Mouse (Mus musculus) erythroblast, embryonic 14.5 days (primary cell): ENCODE results near the gene Tbl1x. TPM values are rescaled to one million over a fixed set of nuclear protein-coding genes. Genes with fewer than 3 reads are reported as not detected.

ENCODE experiments used
- H3K27me3 ChIP-seq: 2 replicates; pipeline ENCODE4 v1.6.1; 2012; ENCODE audit warnings: inconsistent platforms; ENCODE audit not compliant: control insufficient read depth
- H3K36me3 ChIP-seq: 2 replicates; pipeline ENCODE4 v1.6.1; 2012; ENCODE audit warnings: mild to moderate bottlenecking, inconsistent platforms; ENCODE audit not compliant: control insufficient read depth
- H3K4me1 ChIP-seq: 2 replicates; pipeline ENCODE4 v1.6.1; 2012; ENCODE audit warnings: inconsistent platforms; ENCODE audit not compliant: control insufficient read depth
- H3K4me3 ChIP-seq: replicated peaks from 2 replicates; pipeline ENCODE3; 2012; ENCODE audit warnings: moderate library complexity, mild to moderate bottlenecking, inconsistent platforms
- H3K9me3 ChIP-seq: 2 replicates; pipeline ENCODE4 v1.6.1; 2012; ENCODE audit warnings: low read length, inconsistent platforms, mixed read lengths; ENCODE audit not compliant: control insufficient read depth
- GATA1 ChIP-seq: IDR thresholded peaks from 2 replicates; pipeline ENCODE4 v1.6.1; 2012; ENCODE audit warnings: low read length, inconsistent platforms, mixed read lengths
- TAL1 ChIP-seq: IDR thresholded peaks from 3 replicates; pipeline ENCODE4 v1.6.1; 2012; ENCODE audit warnings: low read length, inconsistent platforms, mixed read lengths
- polyA plus RNA-seq: library from polyadenylated mRNA; stranded (reverse); fragments of >175 nt; gene quantifications from 2 replicates; pipeline ENCODE4 v1.2.3, GENCODE M21; 2012

Gene Tbl1x
- polyA plus RNA-seq, 1 experiment = 0.10 TPM

GRCm38 (mm10) chrX:77615735-77616293 lies 105.0 kb downstream of the Tbl1x start:
- Histone ChIP-seq H3K4me1 (no peaks in the 10 kb centered on the region), H3K4me3 (no peak overlapping the region), H3K27me3 (no peaks in the 10 kb centered on the region), H3K9me3 (no peaks in the 10 kb centered on the region), H3K36me3 (no peaks in the 10 kb centered on the region)
- TF ChIP-seq GATA1 (no peak), TAL1 (no peak)

DNA sequence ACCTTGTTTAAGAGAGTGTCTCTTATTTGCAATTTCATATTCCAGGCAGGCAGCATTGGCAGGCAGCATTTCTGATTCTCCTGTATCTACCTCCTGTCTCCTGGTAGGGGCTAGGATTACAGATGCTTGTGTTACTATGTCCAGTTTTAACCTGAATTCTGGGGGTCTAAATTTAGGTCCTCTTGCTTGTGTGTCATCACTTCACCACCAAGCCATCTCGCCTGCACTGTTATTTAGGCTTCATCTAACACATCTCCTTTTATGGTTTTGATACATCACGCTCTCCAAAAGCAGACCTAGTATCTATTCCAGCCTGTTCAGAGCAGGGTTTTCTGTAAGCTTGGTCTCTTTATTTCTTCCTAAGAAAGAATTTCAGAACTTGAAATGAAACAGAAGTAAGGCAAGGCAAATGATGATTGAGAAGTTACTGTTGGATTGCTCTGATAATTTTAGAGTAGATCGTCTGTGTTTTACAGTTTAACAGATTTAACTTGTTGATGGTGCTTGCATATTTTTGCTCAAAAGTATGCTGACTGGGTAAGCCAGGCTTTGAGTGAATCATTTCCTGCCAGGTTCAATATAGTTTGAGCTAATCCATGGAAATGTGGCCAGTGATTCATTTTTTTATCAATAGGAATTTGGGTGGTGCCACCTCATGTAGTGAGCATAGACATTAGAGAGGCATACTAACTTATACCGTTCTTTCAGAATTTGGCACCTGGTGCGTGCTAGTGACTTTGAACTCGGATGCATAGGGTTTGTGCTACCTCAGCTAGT lies 106.7 kb downstream of the Tbl1x start:
- H3K27me3 ChIP-seq = no peaks in the 10 kb centered on the region

DNA sequence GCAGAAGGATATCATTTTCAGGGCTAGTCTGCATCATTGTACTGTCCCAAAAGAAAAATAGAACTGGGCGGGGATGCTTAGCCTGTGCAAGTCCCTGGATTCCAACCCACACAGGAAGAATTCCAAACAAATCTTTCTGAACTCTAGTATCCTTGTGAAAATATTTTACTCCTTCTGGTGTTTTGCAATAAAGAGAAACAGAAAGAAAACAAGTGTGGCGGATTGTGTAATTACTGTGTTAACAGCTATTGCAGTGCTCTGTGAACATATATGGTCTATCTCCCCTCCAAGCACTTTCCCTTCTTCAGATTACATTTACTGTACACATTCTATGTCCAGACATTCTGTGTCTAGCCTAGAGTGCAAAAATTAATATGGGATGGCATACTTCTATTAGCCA lies 119.6 kb downstream of the Tbl1x start:
- Histone ChIP-seq H3K36me3 (no peaks in the 10 kb centered on the region), H3K4me3 (no peak overlapping the region), H3K4me1 (no peaks in the 10 kb centered on the region), H3K27me3 (no peaks in the 10 kb centered on the region), H3K9me3 (no peaks in the 10 kb centered on the region)
- TF ChIP-seq GATA1 = no peak

More for the DNA sequence above, 106.7 kb downstream of the Tbl1x start:
- H3K4me3 ChIP-seq = no peak overlapping the region
- TF ChIP-seq TAL1 = no peak
- TF ChIP-seq GATA1 = no peak
- H3K36me3 ChIP-seq = no peaks in the 10 kb centered on the region
- H3K9me3 ChIP-seq = no peaks in the 10 kb centered on the region
- no peaks in the 10 kb centered on the region for H3K4me1 ChIP-seq

GRCm38 (mm10) chrX:77636499-77636898 lies 125.7 kb downstream of the Tbl1x start:
- TF ChIP-seq TAL1 (no peak), GATA1 (no peak)
- Histone ChIP-seq H3K27me3 (no peaks in the 10 kb centered on the region), H3K4me3 (no peak overlapping the region), H3K36me3 (no peaks in the 10 kb centered on the region; the same call in none of the 2 replicates), H3K4me1 (no peaks in the 10 kb centered on the region), H3K9me3 (no peaks in the 10 kb centered on the region)

DNA sequence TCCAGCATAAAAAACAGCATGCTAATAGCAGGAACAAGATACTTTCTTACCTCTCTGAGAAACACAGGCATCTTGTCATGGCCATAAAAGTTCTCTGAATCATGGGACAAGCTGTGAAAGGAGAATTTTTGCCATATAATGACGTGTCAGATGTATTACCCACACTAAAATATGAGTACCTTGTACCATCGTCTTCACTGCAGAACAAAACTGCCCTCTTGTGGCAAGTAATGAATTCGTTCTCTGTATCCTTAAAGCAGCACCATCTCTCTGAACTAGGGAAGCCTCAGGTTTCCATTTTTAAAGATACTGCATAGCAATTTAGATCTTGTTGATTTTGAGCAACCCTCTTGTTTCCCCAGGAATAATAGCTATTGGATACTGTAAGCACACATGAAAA lies 127.3 kb downstream of the Tbl1x start:
- TF ChIP-seq TAL1 = no peak
- no peak for TF ChIP-seq GATA1
- no peaks in the 10 kb centered on the region for H3K4me1 ChIP-seq
- H3K9me3 ChIP-seq = no peaks in the 10 kb centered on the region

GRCm38 (mm10) chrX:77640301-77640700 lies 129.5 kb downstream of the Tbl1x start:
- H3K4me3 ChIP-seq = no peak overlapping the region
- H3K27me3 ChIP-seq = no peaks in the 10 kb centered on the region
- peaks cover 3% of the 10 kb centered on the region for H3K36me3 ChIP-seq
- H3K4me1 ChIP-seq = no peaks in the 10 kb centered on the region
- no peaks in the 10 kb centered on the region for H3K9me3 ChIP-seq
- TF ChIP-seq GATA1 (no peak), TAL1 (no peak)

More for the DNA sequence above, 127.3 kb downstream of the Tbl1x start:
- no peak overlapping the region for H3K4me3 ChIP-seq
- no peaks in the 10 kb centered on the region; the same call in none of the 2 replicates for H3K36me3 ChIP-seq
- no peaks in the 10 kb centered on the region for H3K27me3 ChIP-seq

DNA sequence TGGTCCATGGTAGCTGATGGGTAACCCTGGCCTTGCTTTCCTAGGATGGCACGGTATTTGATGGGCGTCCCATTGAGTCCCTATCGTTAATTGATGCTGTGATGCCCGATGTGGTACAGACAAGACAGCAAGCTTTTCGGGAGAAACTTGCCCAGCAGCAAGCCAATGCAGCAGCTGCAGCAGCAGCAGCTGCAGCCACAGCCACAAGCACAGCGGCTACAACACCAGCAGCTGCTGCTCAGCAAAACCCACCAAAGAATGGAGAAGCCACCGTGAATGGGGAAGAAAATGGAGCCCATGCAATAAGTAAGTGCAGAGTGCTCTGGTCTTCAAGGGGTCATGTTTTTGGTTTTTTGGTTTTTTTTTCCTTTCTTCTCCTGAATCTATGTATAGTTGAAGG lies 135.4 kb downstream of the Tbl1x start:
- no peak overlapping the region for H3K4me3 ChIP-seq
- no peaks in the 10 kb centered on the region for H3K4me1 ChIP-seq
- H3K36me3 ChIP-seq = peaks cover 32% of the 10 kb centered on the region
- no peaks in the 10 kb centered on the region for H3K27me3 ChIP-seq
- no peaks in the 10 kb centered on the region for H3K9me3 ChIP-seq
- TF ChIP-seq TAL1 (no peak), GATA1 (no peak)

DNA sequence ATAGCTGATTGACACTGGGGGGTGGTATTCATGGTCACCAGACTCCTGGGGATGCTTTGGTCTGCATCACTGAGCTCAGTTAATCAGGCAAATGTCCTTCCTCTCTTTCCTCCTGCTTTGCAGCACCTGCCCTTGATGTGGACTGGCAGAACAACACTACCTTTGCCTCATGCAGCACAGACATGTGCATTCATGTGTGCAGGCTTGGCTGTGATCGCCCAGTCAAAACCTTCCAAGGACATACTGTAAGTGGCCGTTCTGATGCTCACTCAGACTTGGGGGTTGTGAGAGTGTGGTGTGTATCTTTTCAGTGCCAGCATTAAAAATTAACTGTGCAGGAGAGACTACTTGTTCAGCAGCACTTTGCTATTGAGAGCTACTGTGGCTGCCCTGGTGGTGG lies 139.4 kb downstream of the Tbl1x start:
- Histone ChIP-seq H3K36me3 (peaks cover 40% of the 10 kb centered on the region), H3K27me3 (no peaks in the 10 kb centered on the region)

GRCm38 (mm10) chrX:77662030-77662429 lies 151.2 kb downstream of the Tbl1x start:
- no peaks in the 10 kb centered on the region for H3K9me3 ChIP-seq
- no peak overlapping the region for H3K4me3 ChIP-seq
- TF ChIP-seq GATA1 = no peak
- no peak for TF ChIP-seq TAL1
- H3K36me3 ChIP-seq = peaks cover 15% of the 10 kb centered on the region
- H3K4me1 ChIP-seq = no peaks in the 10 kb centered on the region
- no peaks in the 10 kb centered on the region for H3K27me3 ChIP-seq

More for the DNA sequence above, 139.4 kb downstream of the Tbl1x start:
- H3K9me3 ChIP-seq = no peaks in the 10 kb centered on the region
- H3K4me3 ChIP-seq = no peak overlapping the region
- TF ChIP-seq TAL1 (no peak), GATA1 (no peak)
- H3K4me1 ChIP-seq = no peaks in the 10 kb centered on the region
